Mouse (Mus musculus) ES-Bruce4 (cell line): ENCODE measurements around the gene Slc6a9. TPM values are rescaled to one million over a fixed set of nuclear protein-coding genes. Genes with fewer than 3 reads are reported as not detected.
A peak's percentile ranks its signal among the peaks of the same experiment; 100 is the strongest.

Experiments used
- H3K27ac ChIP-seq: 2 replicates; pipeline ENCODE4 v1.5.1; 2012; ENCODE audit warnings: low read length, inconsistent platforms; ENCODE audit not compliant: insufficient read depth
- H3K27me3 ChIP-seq: 2 replicates; pipeline ENCODE4 v1.6.1; 2012; ENCODE audit warnings: mild to moderate bottlenecking, low read length, inconsistent platforms; ENCODE audit not compliant: control insufficient read depth, poor library complexity, insufficient read depth, severe bottlenecking
- H3K36me3 ChIP-seq: 2 replicates; pipeline ENCODE4 v1.6.1; 2012; ENCODE audit warnings: inconsistent platforms, mild to moderate bottlenecking, low read length, moderate library complexity; ENCODE audit not compliant: control insufficient read depth, poor library complexity, insufficient read depth, severe bottlenecking
- H3K4me1 ChIP-seq: one replicate; pipeline ENCODE4 v1.8.1; 2011; ENCODE audit warnings: low read length; ENCODE audit not compliant: control insufficient read depth, insufficient read depth
- H3K4me3 ChIP-seq: 2 replicates; pipeline ENCODE4 v1.5.1; 2011; ENCODE audit warnings: low read depth, mild to moderate bottlenecking, low read length
- H3K9ac ChIP-seq: 2 replicates; pipeline ENCODE4 v1.6.1; 2012; ENCODE audit warnings: low read depth, mild to moderate bottlenecking, inconsistent platforms; ENCODE audit not compliant: poor library complexity, severe bottlenecking
- H3K9me3 ChIP-seq: replicated peaks from 2 replicates; pipeline ENCODE4 v1.6.1; 2012; ENCODE audit warnings: mild to moderate bottlenecking, low read length, inconsistent platforms; ENCODE audit not compliant: control insufficient read depth, poor library complexity, insufficient read depth, severe bottlenecking
- CTCF ChIP-seq: IDR thresholded peaks from one replicate; pipeline ENCODE4 v1.8.1; 2011; ENCODE audit warnings: low read depth, low read length
- EP300 ChIP-seq: IDR thresholded peaks from 2 replicates; pipeline ENCODE4 v1.6.1; 2011; ENCODE audit warnings: low read depth, low read length; ENCODE audit not compliant: insufficient read depth
- POLR2A ChIP-seq: IDR thresholded peaks from one replicate; pipeline ENCODE4 v1.8.1; 2011; ENCODE audit warnings: low read length; ENCODE audit not compliant: insufficient read depth
- polyA plus RNA-seq: library from polyadenylated mRNA; stranded (reverse); fragments of >200 nt; gene quantifications from 2 replicates; pipeline ENCODE4 v1.2.4, GENCODE M21; 2011; ENCODE audit warnings: low read depth; ENCODE audit not compliant: missing spikeins, insufficient read depth, insufficient read length

The Slc6a9 gene
- 2.1 and 3.5 TPM in 2 replicates for polyA plus RNA-seq

GRCm38 (mm10) chr4:117834457-117834844, at the start of gene Slc6a9:
Gene Slc6a9, plus strand, starts transcription at chr4:117834506.
- no peaks in the 10 kb centered on the region for H3K4me1 ChIP-seq
- no peak for TF ChIP-seq POLR2A

GRCm38 (mm10) chr4:117786963-117787362, 47.3 kb upstream of the Slc6a9 start:
- Histone ChIP-seq H3K27ac (no peak overlapping the region), H3K9ac (no peak overlapping the region), H3K36me3 (no peaks in the 10 kb centered on the region), H3K4me1 (no peaks in the 10 kb centered on the region), H3K9me3 (no peaks in the 10 kb centered on the region), H3K4me3 (peak overlapping the region; percentile 31), H3K27me3 (no peaks in the 10 kb centered on the region)
- TF ChIP-seq POLR2A = no peak
- TF ChIP-seq EP300 = no peak
- TF ChIP-seq CTCF = no peak

More at GRCm38 (mm10) chr4:117834457-117834844, at the start of gene Slc6a9:
- Histone ChIP-seq H3K36me3 (no peaks in the 10 kb centered on the region), H3K27me3 (no peaks in the 10 kb centered on the region), H3K4me3 (peak within 1 kb of the TSS; percentile 89), H3K27ac (peak within 1 kb of the TSS; percentile 32; the same call in 1 of the 2 replicates), H3K9me3 (no peaks in the 10 kb centered on the region), H3K9ac (peak within 1 kb of the TSS; percentile 69)

GRCm38 (mm10) chr4:117788308-117788707, 46.0 kb upstream of the Slc6a9 start:
- H3K27me3 ChIP-seq = no peaks in the 10 kb centered on the region
- H3K4me3 ChIP-seq = no peak overlapping the region
- H3K9me3 ChIP-seq = no peaks in the 10 kb centered on the region
- no peaks in the 10 kb centered on the region for H3K36me3 ChIP-seq
- TF ChIP-seq POLR2A (no peak), EP300 (no peak), CTCF (no peak)
- H3K4me1 ChIP-seq = no peaks in the 10 kb centered on the region
- H3K9ac ChIP-seq = no peak overlapping the region
- H3K27ac ChIP-seq = no peak overlapping the region

- H3K9me3 ChIP-seq = no peaks in the 10 kb centered on the region
- no peak overlapping the region for H3K4me3 ChIP-seq
- no peak overlapping the region for H3K9ac ChIP-seq
- no peaks in the 10 kb centered on the region for H3K27me3 ChIP-seq
- TF ChIP-seq CTCF = peak; percentile 50
- TF ChIP-seq POLR2A = no peak
- no peaks in the 10 kb centered on the region for H3K4me1 ChIP-seq
- no peak overlapping the region for H3K27ac ChIP-seq
- no peaks in the 10 kb centered on the region for H3K36me3 ChIP-seq
Observed at GRCm38 (mm10) chr4:117799904-117800303, 34.4 kb upstream of the Slc6a9 start.

- H3K36me3 ChIP-seq = no peaks in the 10 kb centered on the region
- TF ChIP-seq CTCF = no peak
- no peak for TF ChIP-seq POLR2A
- TF ChIP-seq EP300 = no peak
- H3K27me3 ChIP-seq = no peaks in the 10 kb centered on the region
- H3K27ac ChIP-seq = no peak overlapping the region
- H3K4me1 ChIP-seq = no peaks in the 10 kb centered on the region
- no peak overlapping the region for H3K9ac ChIP-seq
- H3K4me3 ChIP-seq = no peak overlapping the region
- H3K9me3 ChIP-seq = no peaks in the 10 kb centered on the region
Observed at GRCm38 (mm10) chr4:117806992-117807391, 27.3 kb upstream of the Slc6a9 start.

GRCm38 (mm10) chr4:117810933-117811332, 23.4 kb upstream of the Slc6a9 start:
- H3K27ac ChIP-seq = no peak overlapping the region
- no peaks in the 10 kb centered on the region for H3K4me1 ChIP-seq
- no peaks in the 10 kb centered on the region for H3K27me3 ChIP-seq
- TF ChIP-seq EP300 (no peak), POLR2A (no peak), CTCF (no peak)
- no peak overlapping the region for H3K4me3 ChIP-seq
- H3K36me3 ChIP-seq = no peaks in the 10 kb centered on the region
- no peaks in the 10 kb centered on the region for H3K9me3 ChIP-seq
- H3K9ac ChIP-seq = no peak overlapping the region
